Mouse (Mus musculus) embryonic stem cell, embryonic (primary cell): Measurements from ENCODE around the gene Elf2.

ENCODE experiments used
- CTCF ChIA-PET, 4 experiments: fragments of 300-600 bp in 2 of 4; fragments of 350-600 bp in 2 of 4; sonication (Branson Sonifier 250); formaldehyde crosslinking; loops; one replicate each; lab custom pipeline; 2022; ENCODE audit warnings: inconsistent platforms in 2 of 4; lab: Charles Lee
- POLR2A ChIA-PET, 4 experiments: fragments of 300-600 bp in 2 of 4; fragments of 350-600 bp in 2 of 4; sonication (Branson Sonifier 250); formaldehyde crosslinking; loops; one replicate each; lab custom pipeline; 2022; ENCODE audit warnings: antibody characterized with exemption in 4 of 4, inconsistent platforms in 1 of 4; lab: Charles Lee

Elf2 gene

GRCm38 (mm10) chr3:51278433-51278832 is 62.0 kb downstream of the Elf2 start:
- ChIA-PET CTCF (interaction anchor here in 1 of 4 experiments (1.2 kb wide), 1 partner anchor 44 kb away, joined by 3 read pairs; no protein-coding TSS in a partner anchor), POLR2A (interaction anchor here in 1 of 4 experiments (0.7 to 2.2 kb wide), 3 partner anchors 10 to 61 kb away, joined by 3 to 9 read pairs (median 3); no protein-coding TSS in a partner anchor)

GRCm38 (mm10) chr3:51277201-51278150 is 63.0 kb downstream of the Elf2 start:
- POLR2A ChIA-PET: interaction anchor here in 2 of 4 experiments (0.6 to 3.5 kb wide), 15 partner anchors 10 to 125 kb away, joined by 3 to 15 read pairs (median 7); partner anchors contain the start of gene Noct (in 2 of the 2)
- CTCF ChIA-PET: interaction anchor here in 2 of 4 experiments (0.6 to 3.2 kb wide), 3 partner anchors 12 to 76 kb away, joined by 5 to 20 read pairs (median 9); no protein-coding TSS in a partner anchor

- ChIA-PET POLR2A (interaction anchor here (0.5 to 3.5 kb wide), 45 partner anchors 10 to 432 kb away, joined by 3 to 15 read pairs (median 4); partner anchors contain the start of genes Noct (in 3 of the 4), Elf2 (in 1 of the 4) and Rab33b (in 1 of the 4)), CTCF (interaction anchor here in 3 of 4 experiments (0.6 to 3.2 kb wide), 9 partner anchors 12 to 133 kb away, joined by 3 to 20 read pairs (median 4); partner anchors contain the start of gene Ndufc1 (in 1 of the 3))
Observed at GRCm38 (mm10) chr3:51276421-51277111, 63.9 kb downstream of the Elf2 start.

- CTCF ChIA-PET: interaction anchor here (0.6 to 3.2 kb wide), 11 partner anchors 10 to 133 kb away, joined by 3 to 20 read pairs (median 4); partner anchors contain the start of gene Ndufc1 (in 1 of the 4)
- POLR2A ChIA-PET: interaction anchor here (0.5 to 3.5 kb wide), 50 partner anchors 9 to 432 kb away, joined by 3 to 15 read pairs (median 4); partner anchors contain the start of genes Noct (in 3 of the 4), Elf2 (in 1 of the 4) and Rab33b (in 1 of the 4)
Observed at GRCm38 (mm10) chr3:51275956-51276398, 64.5 kb downstream of the Elf2 start.

- CTCF ChIA-PET: interaction anchor here in 2 of 4 experiments (0.5 to 1.0 kb wide), 2 partner anchors 19 to 58 kb away, joined by 3 to 8 read pairs; no protein-coding TSS in a partner anchor
- POLR2A ChIA-PET: interaction anchor here in 1 of 4 experiments (0.8 kb wide), 1 partner anchor 9 kb away, joined by 3 read pairs; no protein-coding TSS in a partner anchor
Observed at GRCm38 (mm10) chr3:51270069-51270817, 70.2 kb downstream of the Elf2 start.

GRCm38 (mm10) chr3:51268434-51268833 is 72.0 kb downstream of the Elf2 start:
- ChIA-PET POLR2A (interaction anchor here in 3 of 4 experiments (0.7 to 3.5 kb wide), 8 partner anchors 8 to 140 kb away, joined by 3 to 14 read pairs (median 3); partner anchors contain the start of gene Ndufc1 (in 1 of the 3)), CTCF (interaction anchor here in 2 of 4 experiments (0.8 to 1.8 kb wide), 2 partner anchors 34 kb away, joined by 3 to 5 read pairs; no protein-coding TSS in a partner anchor)

- ChIA-PET POLR2A (interaction anchor here in 3 of 4 experiments (0.6 to 1.2 kb wide), 5 partner anchors 12 to 68 kb away, joined by 3 to 5 read pairs (median 4); no protein-coding TSS in a partner anchor), CTCF (interaction anchor here in 3 of 4 experiments (0.6 to 1.3 kb wide), 4 partner anchors 10 to 35 kb away, joined by 3 to 6 read pairs (median 5); no protein-coding TSS in a partner anchor)
Observed at GRCm38 (mm10) chr3:51262942-51263341, 77.5 kb downstream of the Elf2 start.

- CTCF ChIA-PET: interaction anchor here in 3 of 4 experiments (0.7 to 3.9 kb wide), 3 partner anchors 23 to 31 kb away, joined by 3 to 22 read pairs (median 4); no protein-coding TSS in a partner anchor
- POLR2A ChIA-PET: interaction anchor here in 3 of 4 experiments (0.5 to 2.3 kb wide), 8 partner anchors 10 to 24 kb away, joined by 3 to 10 read pairs (median 4); no protein-coding TSS in a partner anchor
Observed at GRCm38 (mm10) chr3:51258070-51258469, 82.4 kb downstream of the Elf2 start.

- CTCF ChIA-PET: interaction anchor here in 2 of 4 experiments (1.2 to 3.9 kb wide), 3 partner anchors 21 to 33 kb away, joined by 3 to 22 read pairs (median 4); no protein-coding TSS in a partner anchor
- POLR2A ChIA-PET: interaction anchor here in 3 of 4 experiments (0.6 to 2.3 kb wide), 6 partner anchors 8 to 129 kb away, joined by 4 to 10 read pairs (median 4); no protein-coding TSS in a partner anchor
Observed at GRCm38 (mm10) chr3:51256450-51256849, 84.0 kb downstream of the Elf2 start.

GRCm38 (mm10) chr3:51254784-51255183 is 85.7 kb downstream of the Elf2 start:
- POLR2A ChIA-PET: interaction anchor here in 2 of 4 experiments (1.0 to 1.2 kb wide), 2 partner anchors 14 to 21 kb away, joined by 3 to 4 read pairs; no protein-coding TSS in a partner anchor

GRCm38 (mm10) chr3:51252689-51253402 is 87.6 kb downstream of the Elf2 start:
- ChIA-PET CTCF (interaction anchor here in 3 of 4 experiments (1.0 to 2.0 kb wide), 3 partner anchors 18 to 19 kb away, joined by 3 to 8 read pairs (median 3); no protein-coding TSS in a partner anchor), POLR2A (interaction anchor here in 2 of 4 experiments (0.6 to 1.8 kb wide), 3 partner anchors 15 to 105 kb away, joined by 3 to 6 read pairs (median 3); no protein-coding TSS in a partner anchor)

More at GRCm38 (mm10) chr3:51254784-51255183, 85.7 kb downstream of the Elf2 start:
- CTCF ChIA-PET: interaction anchor here in 2 of 4 experiments (1.0 to 2.0 kb wide), 2 partner anchors 21 kb away, joined by 4 to 8 read pairs; no protein-coding TSS in a partner anchor

- POLR2A ChIA-PET: interaction anchor here in 2 of 4 experiments (1.0 to 5.5 kb wide), 4 partner anchors 13 to 28 kb away, joined by 4 to 41 read pairs (median 5); partner anchors contain the start of gene Noct (in 1 of the 2)
- CTCF ChIA-PET: interaction anchor here in 3 of 4 experiments (1.0 to 1.4 kb wide), 2 partner anchors 18 kb away, joined by 3 read pairs; no protein-coding TSS in a partner anchor
Observed at GRCm38 (mm10) chr3:51252223-51252622, 88.2 kb downstream of the Elf2 start.

- POLR2A ChIA-PET: interaction anchor here in 3 of 4 experiments (1.0 to 5.5 kb wide), 5 partner anchors 11 to 30 kb away, joined by 3 to 41 read pairs (median 4); partner anchors contain the start of gene Noct (in 1 of the 3)
- CTCF ChIA-PET: interaction anchor here in 1 of 4 experiments (1.3 kb wide), 1 partner anchor 17 kb away, joined by 3 read pairs; no protein-coding TSS in a partner anchor
Observed at GRCm38 (mm10) chr3:51251057-51251456, 89.4 kb downstream of the Elf2 start.

GRCm38 (mm10) chr3:51249866-51250265 is 90.6 kb downstream of the Elf2 start:
- POLR2A ChIA-PET: interaction anchor here in 2 of 4 experiments (1.0 to 5.5 kb wide), 11 partner anchors 12 to 108 kb away, joined by 3 to 41 read pairs (median 5); partner anchors contain the start of gene Noct (in 1 of the 2)

More at GRCm38 (mm10) chr3:51249866-51250265, 90.6 kb downstream of the Elf2 start:
- CTCF ChIA-PET: interaction anchor here in 3 of 4 experiments (1.0 to 5.3 kb wide), 5 partner anchors 16 to 101 kb away, joined by 3 to 60 read pairs (median 3); no protein-coding TSS in a partner anchor
